In genomic region chr10:79587752-79588126, GRCm38 (mm10) we compare ENCODE assay signal across 40 mouse cellular contexts. TPM values are rescaled to one million over a fixed set of nuclear protein-coding genes. Genes with fewer than 3 reads are reported as not detected.
A peak's percentile ranks its signal among the peaks of the same experiment; 100 is the strongest.
DNase-seq lines count a peak whose midpoint lies in the region; ATAC-seq lines count a peak whose summit lies in the region.
"Had no signal": no experiment of that assay in that cellular context is flagged by ENCODE, and none has a peak within 500 bp of the region (broad histone marks: within the 10 kb centered on the region; RNA-seq: fewer than 3 reads in every experiment).

No protein-coding gene starts in this region.

- ATAC-seq in granulocyte monocyte progenitor cell, adult 5-6 weeks (replicated peaks; ENCODE audit: poor library complexity, severe bottlenecking), result peak; percentile 32; the same call in 1 of the 2 replicates
- peak; percentile 42; the same call in 1 of the 2 replicates for ATAC-seq in megakaryocyte, adult 5-6 weeks (ENCODE audit: poor library complexity, severe bottlenecking)
- ATAC-seq: activated CD4-positive, CD25-positive, alpha-beta regulatory T cell, adult 4 months; forebrain, postnatal 0 days; hindbrain, embryonic 16.5 days; midbrain, embryonic 15.5 days had no signal

- no peaks in the 10 kb centered on the region for H3K4me1 ChIP-seq in heart, embryonic 10.5 days
- H3K4me1 ChIP-seq: embryonic facial prominence, embryonic 12.5 days; heart, embryonic 15.5 days; kidney, embryonic 15.5 days; liver, embryonic 13.5 days; megakaryocyte, embryonic 14.5 days; midbrain, embryonic 15.5 days; neural tube, embryonic 15.5 days; stomach, embryonic 15.5 days had no signal

- DNase-seq in heart, embryonic 10.5 days (ENCODE audit: low spot score), result peak; percentile 56
- DNase-seq in heart, adult 9 months (ENCODE audit: low spot score in 2 of 2), result no peak
- peak; percentile 39 for DNase-seq in A20 (ENCODE audit: low read depth, low spot score)
- no peak for DNase-seq in cerebellum, adult 9-11 months
- DNase-seq in adrenal gland, adult 18-20 months (ENCODE audit: low spot score in 2 of 2), result no peak
- DNase-seq: adrenal gland, adult 8-10 months; cerebellum, adult 2 months; cerebellum, postnatal 36 days; embryo, embryonic 11 days; forebrain, postnatal 0 days; kidney, adult 18-20 months; liver, embryonic 13.5 days; lung, adult 2 months; lung, postnatal 14 days; retina, postnatal 1 day; right cerebral cortex, postnatal 14 days; thymus, adult 18-20 months; thymus, postnatal 25 days had no signal

- peaks cover 17% of the 10 kb centered on the region for H3K27me3 ChIP-seq in heart, embryonic 10.5 days (ENCODE audit: insufficient read depth, poor library complexity, severe bottlenecking)
- H3K27me3 ChIP-seq: embryonic facial prominence, embryonic 12.5 days; heart, embryonic 15.5 days; kidney, embryonic 15.5 days; liver, embryonic 13.5 days; midbrain, embryonic 15.5 days; neural tube, embryonic 15.5 days; stomach, embryonic 15.5 days had no signal

- no peaks in the 10 kb centered on the region for H3K36me3 ChIP-seq in heart, embryonic 10.5 days
- H3K36me3 ChIP-seq: embryonic facial prominence, embryonic 12.5 days; heart, embryonic 15.5 days; kidney, embryonic 15.5 days; liver, embryonic 13.5 days; midbrain, embryonic 15.5 days; neural tube, embryonic 15.5 days; stomach, embryonic 15.5 days had no signal

- WGBS in heart, embryonic 10.5 days, result 59% methylated on average over 4 of the region's 4 CpGs

- no peak overlapping the region for H3K27ac ChIP-seq in heart, embryonic 10.5 days
- H3K27ac ChIP-seq: embryonic facial prominence, embryonic 12.5 days; heart, embryonic 15.5 days; kidney, embryonic 15.5 days; left cerebral cortex, adult 2 months; liver, embryonic 13.5 days; midbrain, embryonic 15.5 days; neural tube, embryonic 15.5 days; stomach, embryonic 15.5 days had no signal

- H3K4me3 ChIP-seq in heart, embryonic 10.5 days, result no peak overlapping the region
- H3K4me3 ChIP-seq: embryonic facial prominence, embryonic 12.5 days; heart, embryonic 15.5 days; kidney, embryonic 15.5 days; left cerebral cortex, adult 2 months; liver, embryonic 13.5 days; megakaryocyte, embryonic 14.5 days; midbrain, embryonic 15.5 days; neural tube, embryonic 15.5 days; stomach, embryonic 15.5 days had no signal

- H3K9me3 ChIP-seq in heart, embryonic 10.5 days, result no peaks in the 10 kb centered on the region
- H3K9me3 ChIP-seq: embryonic facial prominence, embryonic 12.5 days; heart, embryonic 15.5 days; kidney, embryonic 15.5 days; liver, embryonic 13.5 days; midbrain, embryonic 15.5 days; neural tube, embryonic 15.5 days; stomach, embryonic 15.5 days had no signal

RNA-seq across cellular contexts. Expression of gene Theg, which starts 0.6 kb away (rescaled TPM):
- polyA plus RNA-seq in heart, embryonic 10.5 days (2016; fragmentation: Nextera tagmentation; extraction: Ambion mirVana), result not detected in 2 replicates
- total RNA-seq in granulocyte monocyte progenitor cell, adult 5-6 weeks (2014; fragmentation: Nextera tagmentation), result not detected in 2 replicates
- not detected in 2 replicates for total RNA-seq in granulocyte monocyte progenitor cell, adult 5-6 weeks (2017)
- total RNA-seq in megakaryocyte, adult 5-6 weeks (2015), result not detected in 2 replicates
- not detected in 2 replicates for total RNA-seq in megakaryocyte, adult 5-6 weeks (2017)
- not detected for total RNA-seq in adrenal gland, adult 18-20 months (2021)
- total RNA-seq: adrenal gland, adult 8-10 months; adrenal gland, postnatal 4 days; forebrain, postnatal 0 days; gastrocnemius, adult 8-10 months; gastrocnemius, postnatal 4 days; heart, adult 8-10 months; heart, postnatal 25 days; layer of hippocampus, postnatal 14 days; left cerebral cortex, postnatal 25 days had no signal
- polyA plus RNA-seq: activated CD4-positive, CD25-positive, alpha-beta regulatory T cell, adult 4 months; cerebellum, adult 2 months; embryonic facial prominence, embryonic 12.5 days; forebrain, postnatal 0 days; heart, embryonic 15.5 days; hindbrain, embryonic 11.5 days; hindbrain, embryonic 16.5 days; kidney, embryonic 15.5 days; limb, embryonic 14.5 days; liver, embryonic 13.5 days; lung, adult 2 months; midbrain, embryonic 15.5 days; small intestine, adult 2 months; stomach, embryonic 15.5 days had no signal

RNA-seq across cellular contexts. Expression of gene C2cd4c, which starts 26.1 kb away (rescaled TPM):
- not detected in 2 replicates for polyA plus RNA-seq in heart, embryonic 10.5 days (2016; fragmentation: Nextera tagmentation; extraction: Ambion mirVana)
- not detected in 2 replicates for total RNA-seq in granulocyte monocyte progenitor cell, adult 5-6 weeks (2014; fragmentation: Nextera tagmentation)
- total RNA-seq in granulocyte monocyte progenitor cell, adult 5-6 weeks (2017), result not detected in 2 replicates
- not detected in 2 replicates for total RNA-seq in megakaryocyte, adult 5-6 weeks (2015)
- total RNA-seq in megakaryocyte, adult 5-6 weeks (2017), result not detected in 2 replicates
- under 1 TPM; 0.07 to 0.13 TPM for total RNA-seq in adrenal gland, adult 18-20 months (2021)
- total RNA-seq: heart, postnatal 25 days had no signal
- polyA plus RNA-seq: activated CD4-positive, CD25-positive, alpha-beta regulatory T cell, adult 4 months; heart, embryonic 15.5 days; kidney, embryonic 15.5 days; liver, embryonic 13.5 days; lung, adult 2 months had no signal

RNA-seq across cellular contexts. Expression of gene Mier2, which starts 32.7 kb away (rescaled TPM):
- 46.6 and 53.9 TPM in 2 replicates for polyA plus RNA-seq in heart, embryonic 10.5 days (2016; fragmentation: Nextera tagmentation; extraction: Ambion mirVana)
- 24.4 and 24.8 TPM in 2 replicates for total RNA-seq in granulocyte monocyte progenitor cell, adult 5-6 weeks (2014; fragmentation: Nextera tagmentation)
- total RNA-seq in granulocyte monocyte progenitor cell, adult 5-6 weeks (2017), result 10.8 and 16.8 TPM in 2 replicates
- 5.8 and 7.3 TPM in 2 replicates for total RNA-seq in megakaryocyte, adult 5-6 weeks (2015)
- total RNA-seq in megakaryocyte, adult 5-6 weeks (2017), result 9.4 and 19.5 TPM in 2 replicates
- 10 to 100 TPM; 32.5 to 34.2 TPM for total RNA-seq in adrenal gland, adult 18-20 months (2021)

RNA-seq across cellular contexts. Expression of gene Shc2, which starts 50.0 kb away (rescaled TPM):
- polyA plus RNA-seq in heart, embryonic 10.5 days (2016; fragmentation: Nextera tagmentation; extraction: Ambion mirVana), result 2.7 and 6.3 TPM in 2 replicates
- not detected in 2 replicates for total RNA-seq in granulocyte monocyte progenitor cell, adult 5-6 weeks (2014; fragmentation: Nextera tagmentation)
- total RNA-seq in granulocyte monocyte progenitor cell, adult 5-6 weeks (2017), result not detected in 2 replicates
- not detected in 2 replicates for total RNA-seq in megakaryocyte, adult 5-6 weeks (2015)
- total RNA-seq in megakaryocyte, adult 5-6 weeks (2017), result not detected in 2 replicates
- 1 to 10 TPM; 3.3 to 5.9 TPM for total RNA-seq in adrenal gland, adult 18-20 months (2021)
- polyA plus RNA-seq: activated CD4-positive, CD25-positive, alpha-beta regulatory T cell, adult 4 months had no signal

RNA-seq across cellular contexts. Expression of gene Plpp2, which starts 54.1 kb away (rescaled TPM):
- 16.8 and 24.1 TPM in 2 replicates for polyA plus RNA-seq in heart, embryonic 10.5 days (2016; fragmentation: Nextera tagmentation; extraction: Ambion mirVana)
- total RNA-seq in granulocyte monocyte progenitor cell, adult 5-6 weeks (2014; fragmentation: Nextera tagmentation), result 13.9 and 14.8 TPM in 2 replicates
- total RNA-seq in granulocyte monocyte progenitor cell, adult 5-6 weeks (2017), result 5.3 and 7.9 TPM in 2 replicates
- 13.5 and 14.7 TPM in 2 replicates for total RNA-seq in megakaryocyte, adult 5-6 weeks (2015)
- total RNA-seq in megakaryocyte, adult 5-6 weeks (2017), result 3.9 and 5.1 TPM in 2 replicates
- 10 to 100 TPM; 13.3 to 35.7 TPM for total RNA-seq in adrenal gland, adult 18-20 months (2021)

Comparison
In these comparisons a context has a peak if more than half of its experiments do, and no peak if none do; other contexts are left out.
1. DNase-seq: peak in heart, embryonic 10.5 days (single experiment) and A20 (single experiment); none in heart, adult 9 months (0 of 2), cerebellum, adult 9-11 months (single experiment) and adrenal gland, adult 18-20 months (0 of 2).